Mouse (Mus musculus): ENCODE results near the gene Adgrl4. TPM values are rescaled to one million over a fixed set of nuclear protein-coding genes. Genes with fewer than 3 reads are reported as not detected.

Adgrl4 gene
- polyA plus RNA-seq, 1 experiment from 2014 or later, result 11.9 TPM

DNA sequence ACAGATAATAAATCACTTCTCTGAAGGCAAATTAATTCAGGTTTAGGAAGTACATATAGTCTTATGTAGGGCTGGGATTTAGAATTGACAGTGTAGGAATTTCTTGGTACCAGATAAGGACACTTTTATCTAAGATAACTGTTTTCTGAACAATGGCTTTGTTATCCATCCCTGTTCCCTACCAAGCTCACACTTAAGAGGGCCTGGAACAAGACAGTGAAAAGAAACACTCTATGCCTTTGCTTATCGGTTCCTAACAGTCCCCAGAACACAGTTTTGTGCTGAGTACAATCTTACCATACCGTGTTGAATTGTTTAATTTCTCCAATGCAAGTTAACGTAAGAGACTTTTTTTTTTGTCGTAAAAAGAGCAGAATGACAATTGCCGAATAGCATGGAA is 677 bp downstream of the Adgrl4 start:
- H3K4me1 ChIP-seq (replicated peaks), result peaks cover 8% of the 10 kb centered on the region; the same call in 1 of the 2 replicates
- no peak overlapping the region for H3K27ac ChIP-seq (replicated peaks)
- no peak for ATAC-seq (ENCODE audit: low read depth)
- H3K36me3 ChIP-seq, result no peaks in the 10 kb centered on the region
- no peak overlapping the region for H3K4me3 ChIP-seq
- H3K9ac ChIP-seq, result no peak overlapping the region
- 84% methylated on average over 5 of the region's 5 CpGs for WGBS
- H3K27me3 ChIP-seq, result no peaks in the 10 kb centered on the region
- H3K9me3 ChIP-seq, result no peaks in the 10 kb centered on the region
- H3K4me2 ChIP-seq, result peak overlapping the region; percentile 53; the same call in 1 of the 2 replicates

DNA sequence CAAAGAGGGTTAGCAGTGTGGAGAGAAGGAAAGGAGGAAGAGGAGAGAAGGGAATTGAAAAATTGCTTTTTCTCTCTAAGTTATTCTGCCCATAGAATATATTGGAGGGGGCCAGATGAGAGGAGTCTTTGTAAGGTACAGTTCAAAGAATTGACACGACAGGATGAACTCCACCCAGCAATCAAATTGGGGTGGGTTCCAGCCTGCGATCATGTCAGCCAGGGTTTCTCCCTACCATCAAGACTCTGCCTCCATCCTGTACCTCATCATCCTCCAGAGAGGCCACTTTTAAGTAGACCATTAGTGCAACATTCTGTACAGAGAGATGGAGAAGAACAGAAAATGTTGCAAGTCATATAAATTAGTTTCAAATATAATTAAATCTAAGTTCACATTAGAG is 2.3 kb downstream of the Adgrl4 start:
- ATAC-seq (ENCODE audit: low read depth), result no peak
- no peaks in the 10 kb centered on the region for H3K27me3 ChIP-seq
- no peak overlapping the region for H3K9ac ChIP-seq
- H3K4me2 ChIP-seq, result no peak overlapping the region
- H3K4me1 ChIP-seq (replicated peaks), result peaks cover 8% of the 10 kb centered on the region; the same call in 1 of the 2 replicates
- no peak overlapping the region for H3K4me3 ChIP-seq
- no peaks in the 10 kb centered on the region for H3K9me3 ChIP-seq
- H3K27ac ChIP-seq (replicated peaks), result no peak overlapping the region
- H3K36me3 ChIP-seq, result no peaks in the 10 kb centered on the region
- WGBS, result 65% methylated on average over 2 of the region's 2 CpGs

DNA sequence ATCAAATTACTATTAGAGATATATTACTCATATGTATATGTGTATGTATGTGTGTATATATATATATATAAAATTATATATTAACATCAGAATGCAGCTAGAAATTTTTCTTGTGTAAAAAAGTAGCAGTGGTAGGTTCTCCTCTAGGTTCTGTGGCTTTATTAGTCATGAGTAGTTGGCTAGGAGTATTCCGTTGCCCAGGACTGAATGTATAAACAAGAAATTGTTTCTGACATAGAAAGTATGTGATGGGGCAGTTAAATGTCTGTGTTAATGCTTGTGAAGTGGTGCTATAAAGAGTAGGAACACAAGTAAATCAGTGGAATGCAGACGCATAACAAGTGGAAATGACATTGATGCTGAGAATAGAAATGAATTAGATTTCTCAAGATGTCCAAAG is 4.3 kb downstream of the Adgrl4 start:
- H3K4me1 ChIP-seq (replicated peaks), result peaks cover 8% of the 10 kb centered on the region; the same call in 1 of the 2 replicates
- H3K27ac ChIP-seq (replicated peaks), result no peak overlapping the region
- H3K36me3 ChIP-seq, result no peaks in the 10 kb centered on the region
- H3K4me2 ChIP-seq, result no peak overlapping the region
- H3K9me3 ChIP-seq, result no peaks in the 10 kb centered on the region
- H3K9ac ChIP-seq, result no peak overlapping the region
- WGBS, result 92% methylated on average over 2 of the region's 2 CpGs
- ATAC-seq (ENCODE audit: low read depth), result no peak
- H3K27me3 ChIP-seq, result no peaks in the 10 kb centered on the region
- no peak overlapping the region for H3K4me3 ChIP-seq

DNA sequence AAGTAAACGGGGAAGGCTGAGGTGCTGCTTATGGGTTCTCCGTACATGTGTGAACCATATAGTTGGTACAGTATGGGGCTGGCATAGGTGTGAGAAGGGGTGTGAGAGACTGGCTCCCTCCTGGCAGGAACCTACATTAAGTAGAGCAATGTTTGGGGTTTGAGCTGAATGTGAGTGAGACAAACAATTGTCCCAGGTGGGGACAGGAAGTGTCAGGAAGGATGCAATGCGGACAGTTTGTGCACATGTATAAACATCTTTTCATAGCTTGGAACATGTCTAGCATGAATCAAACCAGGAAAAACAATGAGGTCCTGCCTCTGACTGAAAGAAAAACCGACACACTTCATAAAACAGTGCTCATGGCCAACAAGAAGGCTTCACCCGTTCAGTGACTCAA is 5.8 kb downstream of the Adgrl4 start:
- Histone ChIP-seq H3K9me3 (no peaks in the 10 kb centered on the region), H3K4me1 (replicated peaks) (no peaks in the 10 kb centered on the region), H3K27ac (replicated peaks) (no peak overlapping the region), H3K27me3 (no peaks in the 10 kb centered on the region), H3K4me2 (no peak overlapping the region), H3K4me3 (no peak overlapping the region), H3K36me3 (no peaks in the 10 kb centered on the region), H3K9ac (no peak overlapping the region)
- 83% methylated on average over 5 of the region's 5 CpGs for WGBS
- ATAC-seq (ENCODE audit: low read depth), result no peak

DNA sequence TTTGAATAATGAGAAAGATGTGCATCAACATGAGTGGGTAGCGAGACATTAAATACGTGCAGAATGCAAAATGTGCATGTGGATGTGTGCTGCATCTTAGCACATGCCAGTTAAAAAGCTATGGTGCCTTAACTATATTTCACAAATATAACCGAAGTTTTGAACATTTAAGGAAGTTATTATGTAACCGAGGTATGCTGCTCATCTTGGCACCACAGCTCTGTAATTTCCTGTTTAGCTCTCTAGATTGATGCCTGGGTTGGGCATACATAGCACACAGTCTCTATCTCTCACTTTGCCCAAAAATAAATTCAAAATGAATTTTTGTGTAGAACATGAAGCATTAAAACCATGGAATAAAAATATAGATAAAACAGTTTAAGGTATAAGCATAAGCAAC is 6.6 kb downstream of the Adgrl4 start:
- no peaks in the 10 kb centered on the region for H3K36me3 ChIP-seq
- ATAC-seq (ENCODE audit: low read depth), result no peak
- H3K4me3 ChIP-seq, result no peak overlapping the region
- H3K9ac ChIP-seq, result no peak overlapping the region
- H3K27me3 ChIP-seq, result no peaks in the 10 kb centered on the region
- H3K4me2 ChIP-seq, result no peak overlapping the region
- H3K9me3 ChIP-seq, result no peaks in the 10 kb centered on the region
- no peaks in the 10 kb centered on the region for H3K4me1 ChIP-seq (replicated peaks)
- 89% methylated on average over 4 of the region's 4 CpGs for WGBS
- H3K27ac ChIP-seq (replicated peaks), result no peak overlapping the region

DNA sequence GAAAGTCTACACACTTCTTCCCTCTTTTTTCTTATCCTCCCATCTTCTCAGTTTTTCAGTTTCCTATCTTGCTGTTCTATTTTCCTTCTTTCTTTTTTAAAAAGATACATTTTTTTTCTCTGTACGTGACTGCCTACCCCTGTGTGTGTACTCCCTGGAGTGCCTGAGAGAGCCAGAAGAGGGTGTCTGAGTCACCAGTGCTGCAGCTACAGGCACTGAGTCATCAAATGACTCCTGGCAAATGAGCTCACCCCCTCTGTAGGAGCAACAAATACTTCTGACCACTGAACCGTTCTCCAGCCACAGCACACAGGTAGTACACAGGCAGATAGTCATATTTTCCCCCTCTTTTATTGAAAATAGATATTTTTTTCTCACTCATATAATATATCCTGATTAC is 8.2 kb downstream of the Adgrl4 start:
- Histone ChIP-seq H3K27me3 (no peaks in the 10 kb centered on the region), H3K27ac (replicated peaks) (no peak overlapping the region), H3K4me1 (replicated peaks) (no peaks in the 10 kb centered on the region), H3K9ac (no peak overlapping the region), H3K4me3 (no peak overlapping the region), H3K36me3 (no peaks in the 10 kb centered on the region), H3K9me3 (no peaks in the 10 kb centered on the region), H3K4me2 (no peak overlapping the region)
- no peak for ATAC-seq (ENCODE audit: low read depth)
- whole genome bisulfite sequencing, result 70% methylated on average over 2 of the region's 2 CpGs

DNA sequence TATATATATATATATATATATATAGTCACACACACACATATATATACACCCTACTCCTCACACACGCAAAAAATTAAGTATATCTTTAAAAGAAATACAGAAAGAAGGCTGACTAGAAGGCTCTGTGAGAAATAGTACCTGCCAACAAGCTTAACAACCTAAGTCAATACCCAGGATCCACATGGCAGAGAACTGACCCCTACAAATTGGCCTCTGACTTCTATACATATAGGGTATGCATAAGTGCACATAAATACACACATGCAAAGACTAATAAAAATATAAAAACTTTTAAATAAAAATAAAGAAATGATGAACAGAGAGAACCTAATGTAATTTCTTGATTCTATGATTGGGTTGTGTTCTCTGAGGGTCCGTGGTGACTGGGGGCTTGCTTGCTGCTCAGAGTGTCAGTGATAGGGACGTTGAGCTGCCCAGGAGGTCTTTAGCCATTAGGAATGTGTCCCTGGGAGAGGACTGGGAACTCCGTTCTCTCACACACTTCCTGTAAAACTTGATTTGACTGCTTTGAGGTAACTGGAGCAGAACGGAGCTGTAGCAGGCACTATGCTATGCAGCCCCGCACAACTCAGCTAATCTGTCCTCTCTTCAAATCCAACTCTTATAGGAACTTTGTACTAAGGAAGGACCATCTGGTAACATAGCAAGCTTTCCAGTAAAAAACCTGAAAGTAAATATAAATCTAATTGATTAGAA is 17.5 kb downstream of the Adgrl4 start:
- Histone ChIP-seq H3K27ac (replicated peaks) (no peak overlapping the region), H3K4me2 (no peak overlapping the region), H3K4me1 (replicated peaks) (no peaks in the 10 kb centered on the region), H3K4me3 (no peak overlapping the region), H3K9ac (no peak overlapping the region), H3K36me3 (no peaks in the 10 kb centered on the region), H3K27me3 (no peaks in the 10 kb centered on the region), H3K9me3 (no peaks in the 10 kb centered on the region)
- 76% methylated on average over 6 of the region's 6 CpGs for WGBS
- no peak for ATAC-seq (ENCODE audit: low read depth)

DNA sequence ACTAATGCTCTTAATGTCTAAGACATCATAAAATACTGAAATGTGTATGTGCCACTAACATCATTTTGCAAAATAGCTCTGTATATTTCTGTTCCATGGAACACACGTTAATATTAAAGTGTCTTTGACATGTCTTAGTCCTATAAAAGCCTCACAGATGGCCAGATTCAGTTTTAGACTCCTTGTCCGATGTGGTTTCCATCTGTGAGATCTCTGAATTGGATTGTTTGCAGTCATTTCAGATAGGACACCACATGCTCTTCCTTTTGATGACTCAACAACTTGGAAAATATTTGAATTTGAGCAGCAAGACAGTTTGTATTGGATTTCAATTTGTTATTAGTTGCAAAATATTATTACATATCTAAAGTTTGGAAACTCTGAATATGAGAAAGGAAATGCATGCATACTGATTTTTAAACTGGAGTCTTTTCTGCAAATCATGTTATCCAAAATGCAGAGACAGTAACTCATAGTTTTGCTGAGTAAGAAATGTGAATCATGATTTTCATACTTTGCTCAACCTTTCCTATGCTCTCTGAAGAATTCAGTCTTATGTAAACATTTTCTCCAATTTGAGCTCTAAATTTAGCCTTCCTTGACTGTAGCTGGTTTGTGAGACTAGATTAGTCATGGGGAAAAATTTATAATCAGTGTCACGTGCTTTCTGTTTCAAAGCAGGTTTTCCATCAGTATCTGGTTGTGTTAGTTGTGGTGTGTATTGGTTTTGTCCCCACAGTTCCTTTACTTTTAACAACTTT is 21.9 kb downstream of the Adgrl4 start:
- no peaks in the 10 kb centered on the region for H3K36me3 ChIP-seq
- H3K9me3 ChIP-seq, result no peaks in the 10 kb centered on the region
- ATAC-seq (ENCODE audit: low read depth), result no peak
- H3K27ac ChIP-seq (replicated peaks), result no peak overlapping the region
- no peak overlapping the region for H3K4me3 ChIP-seq
- no peaks in the 10 kb centered on the region for H3K4me1 ChIP-seq (replicated peaks)
- WGBS, result 84% methylated on average over 3 of the region's 3 CpGs
- no peak overlapping the region for H3K9ac ChIP-seq
- H3K27me3 ChIP-seq, result no peaks in the 10 kb centered on the region
- no peak overlapping the region for H3K4me2 ChIP-seq

DNA sequence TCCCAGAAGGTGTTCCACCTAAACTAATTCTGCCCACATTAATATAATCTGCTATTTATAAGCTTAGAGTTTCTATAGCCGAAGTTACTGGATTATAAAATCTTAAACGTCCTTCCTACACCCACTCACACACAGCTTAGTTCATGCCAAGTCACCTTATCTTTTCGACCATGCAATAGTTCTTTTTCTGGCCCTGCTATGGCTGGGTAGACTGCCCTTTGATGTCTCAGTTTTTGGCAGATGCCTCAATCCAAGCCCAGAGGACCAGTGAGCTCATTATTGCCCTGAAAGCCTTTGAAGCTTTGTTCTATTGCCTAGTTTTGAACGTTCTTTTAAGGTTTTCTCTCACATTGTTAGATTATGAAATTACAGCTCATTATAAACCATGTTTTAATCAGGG is 27.5 kb downstream of the Adgrl4 start:
- no peaks in the 10 kb centered on the region for H3K4me1 ChIP-seq (replicated peaks)
- H3K36me3 ChIP-seq, result no peaks in the 10 kb centered on the region
- no peaks in the 10 kb centered on the region for H3K27me3 ChIP-seq
- H3K4me2 ChIP-seq, result no peak overlapping the region
- WGBS, result 67% methylated on average over 4 of the region's 4 CpGs
- H3K4me3 ChIP-seq, result no peak overlapping the region
- ATAC-seq (ENCODE audit: low read depth), result no peak
- H3K9ac ChIP-seq, result no peak overlapping the region
- H3K9me3 ChIP-seq, result no peaks in the 10 kb centered on the region
- H3K27ac ChIP-seq (replicated peaks), result no peak overlapping the region

DNA sequence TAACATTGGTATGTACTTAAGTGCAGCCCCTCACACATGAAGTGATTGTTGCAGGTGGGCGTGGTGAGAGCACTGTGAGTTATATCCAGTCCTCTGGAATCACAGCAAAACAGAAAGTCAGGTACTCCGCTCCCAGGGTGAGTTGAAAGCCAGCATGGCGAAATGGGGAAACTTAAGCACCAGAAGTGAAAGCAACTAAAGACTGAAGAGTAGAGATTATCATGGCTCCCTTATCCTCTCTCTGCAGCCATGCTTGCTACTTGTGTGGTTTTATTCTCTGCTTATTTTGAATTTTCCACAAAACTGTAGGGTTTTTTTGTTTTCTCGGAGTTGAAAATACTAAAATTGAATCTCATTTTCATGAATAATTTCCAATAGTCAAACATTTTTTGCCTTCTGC is 51.2 kb downstream of the Adgrl4 start:
- Histone ChIP-seq H3K36me3 (no peaks in the 10 kb centered on the region), H3K27me3 (no peaks in the 10 kb centered on the region), H3K9me3 (no peaks in the 10 kb centered on the region), H3K27ac (replicated peaks) (no peak overlapping the region), H3K4me2 (no peak overlapping the region), H3K4me1 (replicated peaks) (no peaks in the 10 kb centered on the region), H3K4me3 (no peak overlapping the region), H3K9ac (no peak overlapping the region)
- 90% methylated on average over 4 of the region's 4 CpGs for WGBS
- no peak for ATAC-seq (ENCODE audit: low read depth)

DNA sequence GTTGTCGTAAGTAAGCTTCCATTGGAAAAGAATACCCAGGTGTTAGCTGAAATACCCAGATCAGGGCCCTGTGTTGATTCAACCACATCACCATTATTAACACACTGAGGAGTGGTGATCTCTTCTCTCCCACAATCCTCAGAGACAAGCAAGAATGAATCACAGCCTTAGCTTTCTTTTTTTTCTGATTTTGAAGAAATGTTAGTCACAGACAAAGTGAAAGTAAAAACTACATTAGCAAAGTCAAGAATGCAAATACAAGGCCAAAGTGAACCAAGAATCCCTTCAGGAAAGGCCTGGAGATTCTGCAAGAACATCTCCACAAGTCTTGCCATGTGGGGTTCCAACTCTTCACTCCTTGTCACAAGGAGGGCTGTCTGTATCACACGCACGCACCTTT is 67.9 kb downstream of the Adgrl4 start:
- H3K9me3 ChIP-seq, result no peaks in the 10 kb centered on the region
- H3K4me1 ChIP-seq (replicated peaks), result no peaks in the 10 kb centered on the region
- no peaks in the 10 kb centered on the region for H3K36me3 ChIP-seq
- H3K27me3 ChIP-seq, result no peaks in the 10 kb centered on the region
- no peak overlapping the region for H3K27ac ChIP-seq (replicated peaks)
- WGBS, result 92% methylated on average over 3 of the region's 3 CpGs
- no peak overlapping the region for H3K9ac ChIP-seq
- H3K4me3 ChIP-seq, result no peak overlapping the region
- ATAC-seq (ENCODE audit: low read depth), result no peak
- no peak overlapping the region for H3K4me2 ChIP-seq

DNA sequence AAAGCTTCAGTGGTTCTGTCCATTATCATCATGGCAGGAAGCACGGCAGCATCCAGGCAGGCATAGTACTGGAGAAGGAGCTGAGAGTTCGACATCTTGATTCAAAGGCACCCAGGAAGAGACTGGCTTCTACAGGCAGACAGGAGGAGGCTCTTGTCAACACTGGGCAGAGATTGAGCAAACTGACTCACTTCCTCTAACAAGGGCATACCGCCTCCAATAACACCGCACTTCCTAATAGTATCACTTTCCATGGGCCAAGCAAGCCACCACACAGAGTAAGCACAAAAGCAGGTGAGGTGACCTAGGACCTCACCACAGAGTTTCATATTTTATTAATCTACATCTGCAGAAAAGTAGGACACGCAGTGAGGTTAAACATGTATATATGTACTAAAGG is 73.5 kb downstream of the Adgrl4 start:
- 93% methylated on average over 5 of the region's 5 CpGs for WGBS
- no peaks in the 10 kb centered on the region for H3K9me3 ChIP-seq
- no peak overlapping the region for H3K4me3 ChIP-seq
- no peak for ATAC-seq (ENCODE audit: low read depth)
- H3K36me3 ChIP-seq, result no peaks in the 10 kb centered on the region
- H3K27ac ChIP-seq (replicated peaks), result no peak overlapping the region
- H3K27me3 ChIP-seq, result no peaks in the 10 kb centered on the region
- no peak overlapping the region for H3K9ac ChIP-seq
- H3K4me1 ChIP-seq (replicated peaks), result no peaks in the 10 kb centered on the region
- H3K4me2 ChIP-seq, result no peak overlapping the region

DNA sequence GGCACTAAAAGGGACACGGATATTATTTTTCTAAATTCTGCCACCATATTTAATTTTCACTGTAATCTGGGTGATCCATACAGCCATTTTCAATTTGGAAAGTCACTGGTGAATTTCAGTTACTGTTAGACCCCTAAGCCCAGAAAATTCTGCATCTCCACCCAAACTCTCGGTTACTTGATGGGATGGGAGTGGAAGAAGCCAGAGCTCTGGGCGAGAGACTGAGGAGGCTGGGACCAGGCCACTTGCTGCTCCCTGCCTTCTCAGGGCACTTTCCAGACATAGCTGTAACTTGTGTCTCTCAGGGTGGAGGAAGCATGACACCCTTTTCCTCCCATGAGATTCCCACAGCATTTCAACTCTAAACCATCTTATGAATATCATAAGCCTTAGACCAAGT is 109.5 kb downstream of the Adgrl4 start:
- WGBS, result 93% methylated on average over 3 of the region's 3 CpGs
- H3K4me1 ChIP-seq (replicated peaks), result no peaks in the 10 kb centered on the region
- no peaks in the 10 kb centered on the region for H3K27me3 ChIP-seq
- no peak overlapping the region for H3K27ac ChIP-seq (replicated peaks)
- no peak overlapping the region for H3K9ac ChIP-seq
- no peak overlapping the region for H3K4me3 ChIP-seq
- H3K36me3 ChIP-seq, result no peaks in the 10 kb centered on the region
- no peak for ATAC-seq (ENCODE audit: low read depth)
- no peak overlapping the region for H3K4me2 ChIP-seq
- no peaks in the 10 kb centered on the region for H3K9me3 ChIP-seq

All from neural tube, embryonic 13.5 days (tissue).